Mouse (Mus musculus) effector memory CD4-positive, alpha-beta T cell, adult 5 months (primary cell): ENCODE results near the gene Gm20736. TPM values are rescaled to one million over a fixed set of nuclear protein-coding genes. Genes with fewer than 3 reads are reported as not detected.

Source experiments
- polyA plus RNA-seq: library from polyadenylated mRNA; unstranded; fragments of 100-300 nt; shearing (Covaris generic); gene quantifications from one replicate; pipeline ENCODE4 v1.2.1, GENCODE M21; 2017

Gene Gm20736
- polyA plus RNA-seq = not detected

GRCm38 (mm10) chrY:65377390-65377789 is at the start of gene Gm20736:
TSS of gene Gm20736 (plus strand) at chrY:65377690.

Other genes with a start within 250 kb of the Gm20736 start
- gene Gm20924, start 170.2 kb upstream of the Gm20736 start, polyA plus RNA-seq = not detected